ENCODE assay signal across 9 mouse cellular contexts in genomic region chr2:123813182-123813949, GRCm38 (mm10).
DNase-seq lines count a peak whose midpoint lies in the region; ATAC-seq lines count a peak whose summit lies in the region.
"Had no signal": no experiment of that assay in that cellular context is flagged by ENCODE, and none has a peak within 500 bp of the region (broad histone marks: within the 10 kb centered on the region; RNA-seq: fewer than 3 reads in every experiment).

No protein-coding gene starts in this region.

- peak overlapping the region; percentile 47 for H3K4me2 ChIP-seq in forebrain, embryonic 13.5 days
- peak overlapping the region; percentile 12; the same call in 1 of the 2 replicates for H3K4me2 ChIP-seq in neural tube, embryonic 11.5 days (ENCODE audit: low read depth)
- H3K4me2 ChIP-seq: intestine, embryonic 15.5 days had no signal

- H3K9ac ChIP-seq in forebrain, embryonic 13.5 days: no peak overlapping the region
- H3K9ac ChIP-seq in neural tube, embryonic 11.5 days (ENCODE audit: low read length): no peak overlapping the region
- H3K9ac ChIP-seq: intestine, embryonic 15.5 days had no signal

- no peaks in the 10 kb centered on the region for H3K27me3 ChIP-seq in forebrain, embryonic 13.5 days
- H3K27me3 ChIP-seq in neural tube, embryonic 11.5 days (ENCODE audit: control insufficient read depth, insufficient read depth, low read length): no peaks in the 10 kb centered on the region
- H3K27me3 ChIP-seq: intestine, embryonic 15.5 days had no signal

- H3K36me3 ChIP-seq in forebrain, embryonic 13.5 days (ENCODE audit: poor library complexity, severe bottlenecking): no peaks in the 10 kb centered on the region
- H3K36me3 ChIP-seq in neural tube, embryonic 11.5 days (ENCODE audit: control insufficient read depth, insufficient read depth, low read length): no peaks in the 10 kb centered on the region
- H3K36me3 ChIP-seq: intestine, embryonic 15.5 days had no signal

- peak overlapping the region; percentile 53 for H3K27ac ChIP-seq in forebrain, embryonic 13.5 days
- peak overlapping the region; percentile 70 for H3K27ac ChIP-seq in neural tube, embryonic 11.5 days (ENCODE audit: low read depth, low read length)
- H3K27ac ChIP-seq: intestine, embryonic 15.5 days had no signal

- WGBS in forebrain, embryonic 13.5 days: 16% methylated on average over 15 of the region's 15 CpGs
- WGBS in neural tube, embryonic 11.5 days: 41% methylated on average over 15 of the region's 15 CpGs

- peaks cover 22% of the 10 kb centered on the region for H3K4me1 ChIP-seq in forebrain, embryonic 13.5 days
- H3K4me1 ChIP-seq in neural tube, embryonic 11.5 days (ENCODE audit: control insufficient read depth, insufficient read depth, low read length): peaks cover 6% of the 10 kb centered on the region; the same call in 1 of the 2 replicates
- H3K4me1 ChIP-seq: intestine, embryonic 15.5 days had no signal

- intact Hi-C loops in heart, postnatal 36 days (cut with DNase I): no loop called here

- DNase-seq in embryo, embryonic 10.5 days (ENCODE audit: low spot score): peak; percentile 33
- DNase-seq in layer of hippocampus, postnatal 10 days (ENCODE audit: low spot score in 2 of 2): peak; percentile 44 to 51
- peak; percentile 46 for DNase-seq in neural tube, embryonic 11.5 days (ENCODE audit: low spot score)
- DNase-seq in thymus, postnatal 4 days: no peak
- DNase-seq in ovary, adult 18-20 months (ENCODE audit: low spot score): no peak
- no peak for DNase-seq in heart, postnatal 36 days

- no peaks in the 10 kb centered on the region for H3K9me3 ChIP-seq in forebrain, embryonic 13.5 days (replicated peaks)
- H3K9me3 ChIP-seq in neural tube, embryonic 11.5 days (ENCODE audit: control insufficient read depth, low read length): no peaks in the 10 kb centered on the region
- H3K9me3 ChIP-seq: intestine, embryonic 15.5 days had no signal

- peak; percentile 94 for ATAC-seq in forebrain, embryonic 13.5 days
- peak; percentile 89 for ATAC-seq in neural tube, embryonic 11.5 days (ENCODE audit: insufficient read depth, low FRiP score, low TSS enrichment)
- ATAC-seq in CD4-positive, CD25-positive, alpha-beta regulatory T cell, adult 4 months: no peak
- ATAC-seq: intestine, embryonic 15.5 days had no signal

- no peak overlapping the region; the same call in 1 of the 2 replicates for H3K4me3 ChIP-seq in forebrain, embryonic 13.5 days
- no peak overlapping the region for H3K4me3 ChIP-seq in neural tube, embryonic 11.5 days (ENCODE audit: low read depth, low read length)
- H3K4me3 ChIP-seq: intestine, embryonic 15.5 days had no signal

Comparison
In these comparisons a context has a peak if more than half of its experiments do, and no peak if none do; other contexts are left out.
1. DNase-seq: peak in embryo, embryonic 10.5 days (single experiment), layer of hippocampus, postnatal 10 days (2 of 2) and neural tube, embryonic 11.5 days (single experiment); none in thymus, postnatal 4 days (single experiment), ovary, adult 18-20 months (single experiment) and heart, postnatal 36 days (0 of 2).